Mouse (Mus musculus) embryonic fibroblast, embryonic 13.5 days (primary cell): ENCODE measurements around the gene Cplx3.

Experiments used
- CTCF ChIP-seq: IDR thresholded peaks from 2 replicates; pipeline ENCODE4 v1.5.1; 2011; ENCODE audit warnings: mild to moderate bottlenecking, control low read depth, low read length, moderate library complexity, borderline replicate concordance; ENCODE audit not compliant: insufficient read depth
- POLR2A ChIP-seq: IDR thresholded peaks from 2 replicates; pipeline ENCODE4 v1.6.1; 2011; ENCODE audit warnings: low read depth, mild to moderate bottlenecking, control low read depth, low read length, moderate library complexity

DNA sequence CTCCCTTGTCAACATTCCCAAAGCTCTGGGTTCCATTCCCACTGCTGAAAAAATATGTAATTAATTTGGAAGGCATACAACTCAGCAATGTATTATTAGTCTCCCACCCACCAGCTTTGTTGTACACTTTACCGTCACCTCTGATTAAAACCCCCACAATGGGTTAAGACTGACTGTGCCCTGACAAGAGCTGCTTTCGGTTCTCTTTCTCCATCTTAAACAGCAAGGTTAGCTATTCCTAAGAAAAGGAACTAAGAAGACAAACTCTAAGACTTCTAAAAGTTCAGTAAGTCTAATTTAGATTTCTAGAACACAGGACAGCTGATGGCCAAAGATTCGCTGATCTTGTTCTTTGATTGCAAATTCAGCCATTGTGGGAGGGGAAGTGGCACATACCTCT is 48.9 kb downstream of the Cplx3 start:
- no peak for TF ChIP-seq POLR2A
- TF ChIP-seq CTCF, result no peak
